Mouse (Mus musculus) CH12.LX (cell line): Measurements from ENCODE around the gene Rsph3b. TPM values are rescaled to one million over a fixed set of nuclear protein-coding genes. Genes with fewer than 3 reads are reported as not detected.
"Not testable (repeated sequence)": the region's sequence is repeated elsewhere in the genome, so short reads cannot be mapped to it uniquely, and the experiment has no call there.

Source experiments
- DNase-seq: peaks from one replicate; pipeline ENCODE4 v3.0.0-alpha.2; 2013; ENCODE audit errors: extremely low read depth
- H3K27ac ChIP-seq: 2 replicates; pipeline ENCODE4 v1.5.1; 2012; ENCODE audit warnings: low read depth, mild to moderate bottlenecking, control low read depth, moderate library complexity; ENCODE audit not compliant: insufficient read depth
- H3K27me3 ChIP-seq: replicated peaks from 2 replicates; pipeline ENCODE3; 2012; ENCODE audit warnings: inconsistent platforms
- H3K36me3 ChIP-seq, 2 experiments: replicated peaks in 1 of 2; 2 replicates each; pipeline versions ENCODE3 to v1.6.1; 2012; ENCODE audit warnings: inconsistent platforms in 1 of 2, low read length in 1 of 2, mild to moderate bottlenecking in 1 of 2, mixed read lengths in 1 of 2, moderate library complexity in 1 of 2; ENCODE audit not compliant: control insufficient read depth in 1 of 2, insufficient read depth in 1 of 2
- H3K4me1 ChIP-seq, 2 experiments: 2 replicates each; pipeline ENCODE4 v1.6.1; 2012; ENCODE audit warnings: inconsistent platforms in 1 of 2, moderate library complexity in 1 of 2; ENCODE audit not compliant: insufficient read depth in 2 of 2, control insufficient read depth in 1 of 2
- H3K4me2 ChIP-seq: 2 replicates; pipeline ENCODE4 v1.6.1; 2012; ENCODE audit warnings: low read depth, mild to moderate bottlenecking, control low read depth; ENCODE audit not compliant: poor library complexity, insufficient read depth, severe bottlenecking
- H3K4me3 ChIP-seq, 3 experiments: fragments of 150-350 bp in 1 of 3; sonication (generic) in 1 of 3; replicated peaks in 1 of 3; 2 replicates each; pipeline versions ENCODE3 to v1.5.1; 2011 to 2012; ENCODE audit warnings: low read depth in 2 of 3, low read length in 2 of 3, mild to moderate bottlenecking in 2 of 3, moderate library complexity in 2 of 3, control low read depth in 1 of 3, improper control_type of control experiment in 1 of 3, inconsistent platforms in 1 of 3, mixed read lengths in 1 of 3; ENCODE audit not compliant: poor library complexity in 1 of 3
- H3K79me2 ChIP-seq: replicated peaks from 2 replicates; pipeline ENCODE4 v1.6.1; 2012; ENCODE audit warnings: mild to moderate bottlenecking, moderate library complexity; ENCODE audit not compliant: control insufficient read depth, poor library complexity, insufficient read depth, severe bottlenecking; ENCODE audit errors: extremely low read depth
- H3K9ac ChIP-seq: 2 replicates; pipeline ENCODE4 v1.6.1; 2012; ENCODE audit warnings: low read depth, mild to moderate bottlenecking, control low read depth, moderate library complexity; ENCODE audit not compliant: insufficient read depth
- H3K9me3 ChIP-seq: replicated peaks from 2 replicates; pipeline ENCODE3; 2012; ENCODE audit warnings: low read length, inconsistent platforms, mixed read lengths
- CTCF ChIP-seq, 2 experiments: IDR thresholded peaks in 1 of 2; conservative IDR thresholded peaks in 1 of 2; 2 replicates each; pipeline ENCODE4 v1.5.1; 2011 to 2012; ENCODE audit warnings: low read depth in 2 of 2, low read length in 2 of 2, improper control_type of control experiment in 1 of 2, inconsistent platforms in 1 of 2, mild to moderate bottlenecking in 1 of 2, moderate library complexity in 1 of 2
- RAD21 ChIP-seq: IDR thresholded peaks from 2 replicates; pipeline ENCODE4 v1.6.1; 2011; ENCODE audit warnings: low read depth, mild to moderate bottlenecking, low read length, improper control_type of control experiment, moderate library complexity
- SMC3 ChIP-seq: IDR thresholded peaks from 2 replicates; pipeline ENCODE4 v1.6.1; 2011; ENCODE audit warnings: low read depth, low read length, improper control_type of control experiment
- dilution Hi-C: fragments of 300-500 bp; cut with MboI; formaldehyde crosslinking; loops from 2 replicates; pipeline ENCODE4 v1.14.3; 2020; ENCODE audit warnings: low sequenced_read_pairs; ENCODE audit not compliant: extremely low pct_unique_long_range_greater_than_20kb, extremely low pct_ligation_motif_present
- in situ Hi-C: fragments of 300-500 bp; cut with MboI; formaldehyde crosslinking; loops from 3 replicates; pipeline ENCODE4 v1.14.3; 2019; ENCODE audit warnings: low sequenced_read_pairs, low pct_ligation_motif_present, low pct_unique_long_range_greater_than_20kb, mixed read lengths
- polyA plus RNA-seq: library from polyadenylated mRNA; unstranded; fragments of >175 nt; gene quantifications from 2 replicates; pipeline ENCODE4 v1.2.1, GENCODE M21; 2012; ENCODE audit warnings: low read depth; ENCODE audit not compliant: insufficient read length
- total RNA-seq, 2 experiments: library from RNA; depleted of rRNA; stranded (reverse); fragments of 300-350 nt in 1 of 2; fragments of >200 nt in 1 of 2; gene quantifications; 2 replicates each; pipeline ENCODE4 v1.2.3; 2012 to 2014

The Rsph3b gene
- total and polyA plus RNA-seq, 3 experiments: 8.3 to 19.7 (median 12.2) TPM

- H3K36me3 ChIP-seq, DNase-seq, H3K9me3 ChIP-seq, H3K9ac ChIP-seq, H3K79me2 ChIP-seq, in situ Hi-C loops, H3K27me3 ChIP-seq, H3K27ac ChIP-seq, dilution Hi-C loops, H3K4me1 ChIP-seq, H3K4me2 ChIP-seq, H3K4me3 ChIP-seq: not testable (repeated sequence)
Measured at GRCm38 (mm10) chr17:6971238-6971637, 22.8 kb upstream of the Rsph3b start.

- H3K4me1 ChIP-seq, H3K79me2 ChIP-seq, H3K4me3 ChIP-seq, H3K9me3 ChIP-seq, in situ Hi-C loops, H3K9ac ChIP-seq, H3K27ac ChIP-seq, H3K4me2 ChIP-seq, H3K36me3 ChIP-seq, H3K27me3 ChIP-seq, DNase-seq, dilution Hi-C loops: not testable (repeated sequence)
Measured at GRCm38 (mm10) chr17:6970334-6970733, 21.9 kb upstream of the Rsph3b start, which contains the start of gene Rnaset2b. Rnaset2b (plus strand) TSS chr17:6970634.

- H3K4me1 ChIP-seq, H3K79me2 ChIP-seq, dilution Hi-C loops, H3K9me3 ChIP-seq, H3K4me3 ChIP-seq, H3K36me3 ChIP-seq, H3K27me3 ChIP-seq, DNase-seq, H3K9ac ChIP-seq, in situ Hi-C loops, H3K4me2 ChIP-seq, H3K27ac ChIP-seq: not testable (repeated sequence)
Measured at GRCm38 (mm10) chr17:6967673-6968072, 19.2 kb upstream of the Rsph3b start.

- peak; percentile 36 for TF ChIP-seq SMC3
- TF ChIP-seq CTCF (conservative IDR thresholded peaks at IDR 0.05 in 1 of 2, IDR thresholded peaks at IDR 0.05 in 1 of 2; ENCODE audit: low read depth in 2 of 2, low read length in 2 of 2): peak in 1 of 2 experiments; percentile 46; a peak in 2 of 4 replicates
- peak; percentile 27 for TF ChIP-seq RAD21
- DNase-seq, H3K27ac ChIP-seq, H3K4me2 ChIP-seq, H3K27me3 ChIP-seq, H3K4me3 ChIP-seq, H3K4me1 ChIP-seq, dilution Hi-C loops, in situ Hi-C loops, H3K9ac ChIP-seq, H3K79me2 ChIP-seq, H3K9me3 ChIP-seq, H3K36me3 ChIP-seq: not testable (repeated sequence)
Measured at GRCm38 (mm10) chr17:6965364-6965763, 16.9 kb upstream of the Rsph3b start.

GRCm38 (mm10) chr17:6962936-6963335 is 14.5 kb upstream of the Rsph3b start:
- H3K4me1 ChIP-seq, dilution Hi-C loops, H3K36me3 ChIP-seq, H3K4me2 ChIP-seq, H3K9me3 ChIP-seq, DNase-seq, in situ Hi-C loops, H3K9ac ChIP-seq, H3K79me2 ChIP-seq, H3K27ac ChIP-seq, H3K27me3 ChIP-seq, H3K4me3 ChIP-seq: not testable (repeated sequence)

GRCm38 (mm10) chr17:6962339-6962738 is 13.9 kb upstream of the Rsph3b start:
- DNase-seq, H3K4me2 ChIP-seq, H3K36me3 ChIP-seq, dilution Hi-C loops, H3K9me3 ChIP-seq, H3K4me3 ChIP-seq, in situ Hi-C loops, H3K79me2 ChIP-seq, H3K27ac ChIP-seq, H3K9ac ChIP-seq, H3K27me3 ChIP-seq, H3K4me1 ChIP-seq: not testable (repeated sequence)
